Mouse (Mus musculus): ENCODE data around the gene Nfe2. TPM values are rescaled to one million over a fixed set of nuclear protein-coding genes. Genes with fewer than 3 reads are reported as not detected.

Nfe2 gene
- polyA plus RNA-seq, 1 experiment from 2014 or later, result 15.9 TPM

DNA sequence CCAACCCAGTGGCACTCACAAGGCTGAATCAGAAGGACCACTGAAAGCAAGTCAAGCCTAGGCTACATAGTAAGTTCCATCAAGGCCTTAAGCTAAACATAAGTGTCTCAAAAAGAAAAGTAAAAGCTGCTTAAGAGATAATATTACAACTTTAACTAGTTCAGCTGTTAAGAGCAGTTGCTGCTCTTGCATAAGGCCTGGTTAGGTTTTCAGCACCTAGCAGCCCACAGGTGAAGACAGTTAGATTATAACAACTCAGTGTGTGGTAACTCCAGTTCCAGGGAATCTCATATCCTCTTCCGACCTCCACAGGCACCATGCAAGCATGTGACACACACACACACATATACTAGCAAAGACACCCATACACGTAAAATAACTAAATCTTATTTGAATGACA is 30.6 kb downstream of the Nfe2 start:
- no peak for ATAC-seq (ENCODE audit: insufficient read depth, low FRiP score, low read depth)
- Histone ChIP-seq H3K4me2 (no peak overlapping the region; the same call in 1 of the 2 replicates), H3K4me3 (replicated peaks) (no peak overlapping the region), H3K27ac (peak overlapping the region; percentile 54), H3K27me3 (replicated peaks) (no peaks in the 10 kb centered on the region), H3K9me3 (no peaks in the 10 kb centered on the region), H3K36me3 (no peaks in the 10 kb centered on the region), H3K9ac (no peak overlapping the region), H3K4me1 (peaks cover 9% of the 10 kb centered on the region; the same call in 1 of the 2 replicates)
- WGBS, result 62% methylated on average over 2 of the region's 2 CpGs

- Histone ChIP-seq H3K36me3 (no peaks in the 10 kb centered on the region), H3K9ac (no peak overlapping the region), H3K4me3 (replicated peaks) (no peak overlapping the region), H3K27ac (peak overlapping the region; percentile 54), H3K9me3 (no peaks in the 10 kb centered on the region), H3K27me3 (replicated peaks) (no peaks in the 10 kb centered on the region), H3K4me1 (peaks cover 9% of the 10 kb centered on the region; the same call in 1 of the 2 replicates), H3K4me2 (no peak overlapping the region)
- ATAC-seq (ENCODE audit: insufficient read depth, low FRiP score, low read depth), result no peak
- 54% methylated on average over 3 of the region's 3 CpGs for WGBS
These were observed 31.2 kb downstream of the Nfe2 start for GRCm38 (mm10) chr15:103227022-103227421.

GRCm38 (mm10) chr15:103224161-103224560 is 34.0 kb downstream of the Nfe2 start:
- 90% methylated on average over 2 of the region's 2 CpGs for WGBS
- Histone ChIP-seq H3K9me3 (no peaks in the 10 kb centered on the region), H3K36me3 (no peaks in the 10 kb centered on the region), H3K4me2 (no peak overlapping the region), H3K27ac (no peak overlapping the region), H3K9ac (no peak overlapping the region), H3K4me3 (replicated peaks) (no peak overlapping the region), H3K27me3 (replicated peaks) (no peaks in the 10 kb centered on the region), H3K4me1 (peaks cover 14% of the 10 kb centered on the region; the same call in 1 of the 2 replicates)
- ATAC-seq (ENCODE audit: insufficient read depth, low FRiP score, low read depth), result no peak

GRCm38 (mm10) chr15:103221386-103221785 is 36.8 kb downstream of the Nfe2 start:
- peak overlapping the region; percentile 50; the same call in 1 of the 2 replicates for H3K27ac ChIP-seq
- WGBS, result 100% methylated on average over 1 of the region's 1 CpGs
- H3K4me2 ChIP-seq, result no peak overlapping the region
- H3K9ac ChIP-seq, result no peak overlapping the region
- H3K4me1 ChIP-seq, result peaks cover 14% of the 10 kb centered on the region; the same call in 1 of the 2 replicates
- no peaks in the 10 kb centered on the region for H3K36me3 ChIP-seq
- no peaks in the 10 kb centered on the region for H3K9me3 ChIP-seq
- no peak for ATAC-seq (ENCODE audit: insufficient read depth, low FRiP score, low read depth)
- H3K4me3 ChIP-seq (replicated peaks), result no peak overlapping the region
- H3K27me3 ChIP-seq (replicated peaks), result no peaks in the 10 kb centered on the region

GRCm38 (mm10) chr15:103220785-103221184 is 37.4 kb downstream of the Nfe2 start:
- no peak overlapping the region for H3K9ac ChIP-seq
- peak overlapping the region; percentile 50; the same call in 1 of the 2 replicates for H3K27ac ChIP-seq
- H3K36me3 ChIP-seq, result no peaks in the 10 kb centered on the region
- H3K4me2 ChIP-seq, result no peak overlapping the region
- peaks cover 19% of the 10 kb centered on the region for H3K4me1 ChIP-seq
- ATAC-seq (ENCODE audit: insufficient read depth, low FRiP score, low read depth), result no peak
- H3K4me3 ChIP-seq (replicated peaks), result no peak overlapping the region
- no peaks in the 10 kb centered on the region for H3K27me3 ChIP-seq (replicated peaks)
- H3K9me3 ChIP-seq, result no peaks in the 10 kb centered on the region
- WGBS, result 21% methylated on average over 3 of the region's 3 CpGs

GRCm38 (mm10) chr15:103216052-103216451 is 42.2 kb downstream of the Nfe2 start:
- no peak overlapping the region for H3K9ac ChIP-seq
- no peak overlapping the region; the same call in 1 of the 2 replicates for H3K4me3 ChIP-seq (replicated peaks)
- H3K36me3 ChIP-seq, result peaks cover 9% of the 10 kb centered on the region
- H3K4me2 ChIP-seq, result peak overlapping the region; percentile 55
- peak; percentile 29; the same call in 1 of the 2 replicates for ATAC-seq (ENCODE audit: insufficient read depth, low FRiP score, low read depth)
- peaks cover 20% of the 10 kb centered on the region for H3K4me1 ChIP-seq
- peak overlapping the region; percentile 92 for H3K27ac ChIP-seq
- H3K27me3 ChIP-seq (replicated peaks), result no peaks in the 10 kb centered on the region
- no peaks in the 10 kb centered on the region for H3K9me3 ChIP-seq
- WGBS, result 28% methylated on average over 2 of the region's 2 CpGs

- peak; percentile 91 for ATAC-seq (ENCODE audit: insufficient read depth, low FRiP score, low read depth)
- Histone ChIP-seq H3K4me2 (peak overlapping the region; percentile 55), H3K4me1 (peaks cover 16% of the 10 kb centered on the region), H3K4me3 (replicated peaks) (peak overlapping the region; percentile 41), H3K27me3 (replicated peaks) (no peaks in the 10 kb centered on the region), H3K9ac (peak overlapping the region; percentile 16; the same call in 1 of the 2 replicates), H3K9me3 (no peaks in the 10 kb centered on the region), H3K36me3 (peaks cover 17% of the 10 kb centered on the region), H3K27ac (peak overlapping the region; percentile 92)
- 1% methylated on average over 15 of the region's 15 CpGs for WGBS
These were observed 43.0 kb downstream of the Nfe2 start for GRCm38 (mm10) chr15:103214971-103215907.

DNA sequence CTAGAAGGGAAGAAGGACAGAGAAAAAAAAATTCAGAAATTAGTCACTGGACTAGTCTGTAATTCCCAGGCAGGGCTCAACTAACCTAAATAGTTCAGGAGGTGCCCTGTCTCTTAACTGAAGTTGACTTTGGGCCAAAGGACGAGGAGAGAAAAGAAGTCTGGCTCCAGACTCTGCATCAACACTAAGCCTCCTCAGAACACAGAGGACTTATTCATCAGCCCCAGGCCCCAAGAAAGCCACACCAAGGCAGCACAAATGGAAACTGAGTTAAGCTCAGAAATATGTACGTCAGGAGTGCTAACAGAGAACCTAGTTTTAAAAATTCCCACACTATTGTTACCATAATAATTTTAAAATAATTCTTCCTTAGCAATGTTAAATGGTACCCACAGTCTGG is 44.1 kb downstream of the Nfe2 start:
- ATAC-seq (ENCODE audit: insufficient read depth, low FRiP score, low read depth), result no peak
- H3K4me3 ChIP-seq (replicated peaks), result 0 out of 2 replicates have a peak overlapping the region, but pooled peaks have one; percentile 5
- WGBS, result 38% methylated on average over 2 of the region's 2 CpGs
- peaks cover 16% of the 10 kb centered on the region for H3K4me1 ChIP-seq
- no peaks in the 10 kb centered on the region for H3K9me3 ChIP-seq
- no peak overlapping the region for H3K9ac ChIP-seq
- H3K27ac ChIP-seq, result peak overlapping the region; percentile 33
- H3K4me2 ChIP-seq, result peak overlapping the region; percentile 14; the same call in 1 of the 2 replicates
- peaks cover 25% of the 10 kb centered on the region for H3K36me3 ChIP-seq
- H3K27me3 ChIP-seq (replicated peaks), result no peaks in the 10 kb centered on the region

DNA sequence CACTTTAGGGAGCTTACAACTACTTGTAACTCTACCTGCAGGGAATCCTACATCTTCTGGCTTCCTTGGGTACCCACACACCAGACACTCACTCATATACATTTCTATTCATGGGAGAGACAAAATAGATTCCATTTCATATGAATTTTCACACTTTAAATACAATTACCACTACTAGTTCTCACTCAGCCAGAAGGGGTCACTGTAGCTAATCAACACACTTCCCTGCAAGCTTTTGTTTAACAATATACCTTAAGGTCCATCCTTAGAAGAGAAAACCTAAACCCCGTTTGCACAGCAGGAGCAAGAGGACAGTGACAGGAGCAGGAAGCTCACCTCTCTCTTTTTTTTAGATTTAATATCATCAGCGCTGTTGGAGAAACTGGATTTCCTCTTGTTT is 53.0 kb downstream of the Nfe2 start:
- Histone ChIP-seq H3K4me2 (no peak overlapping the region), H3K36me3 (peaks cover 25% of the 10 kb centered on the region), H3K9ac (no peak overlapping the region), H3K27me3 (replicated peaks) (no peaks in the 10 kb centered on the region), H3K4me1 (no peaks in the 10 kb centered on the region), H3K4me3 (replicated peaks) (no peak overlapping the region), H3K9me3 (no peaks in the 10 kb centered on the region), H3K27ac (no peak overlapping the region)
- WGBS, result 50% methylated on average over 2 of the region's 2 CpGs
- ATAC-seq (ENCODE audit: insufficient read depth, low FRiP score, low read depth), result no peak

DNA sequence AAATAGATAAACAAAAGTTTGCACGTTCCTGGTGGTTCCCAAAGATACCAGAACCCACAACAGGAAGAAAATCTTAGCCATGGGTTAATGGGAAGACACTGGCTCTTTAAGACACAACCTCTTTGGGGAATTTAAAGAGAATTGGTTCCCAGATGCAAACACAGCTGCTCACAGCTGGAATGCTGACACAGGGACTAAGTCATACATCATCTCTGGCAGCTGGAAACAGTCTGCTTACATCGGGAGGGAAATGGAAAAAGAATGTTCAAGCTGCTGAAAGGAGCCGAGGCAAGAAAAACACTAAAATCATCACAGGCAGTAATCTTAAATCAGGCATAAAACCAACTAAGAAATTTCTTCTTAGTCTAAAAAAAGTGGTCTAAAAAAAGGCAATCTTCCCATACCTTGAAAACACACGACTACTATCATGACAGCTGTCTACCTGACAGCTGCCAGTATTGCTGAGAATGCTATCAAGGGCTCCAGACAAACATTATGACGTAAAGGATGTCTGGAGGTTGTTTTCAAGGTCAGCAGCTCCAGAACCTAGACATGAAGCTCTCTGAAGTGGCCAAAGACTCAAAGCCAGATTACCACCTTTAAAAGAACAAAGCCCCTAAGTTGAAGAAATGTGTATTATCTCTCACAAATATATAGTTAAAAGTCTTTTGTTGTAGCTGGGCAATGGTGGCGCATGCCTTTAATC is 56.0 kb downstream of the Nfe2 start:
- WGBS, result 31% methylated on average over 6 of the region's 6 CpGs
- no peaks in the 10 kb centered on the region for H3K9me3 ChIP-seq
- H3K4me1 ChIP-seq, result no peaks in the 10 kb centered on the region
- H3K4me3 ChIP-seq (replicated peaks), result no peak overlapping the region
- H3K27me3 ChIP-seq (replicated peaks), result no peaks in the 10 kb centered on the region
- peak; percentile 39; the same call in 1 of the 2 replicates for ATAC-seq (ENCODE audit: insufficient read depth, low FRiP score, low read depth)
- peak overlapping the region; percentile 76 for H3K27ac ChIP-seq
- H3K36me3 ChIP-seq, result peaks cover 28% of the 10 kb centered on the region
- H3K4me2 ChIP-seq, result no peak overlapping the region
- H3K9ac ChIP-seq, result no peak overlapping the region

Data from stomach, embryonic 15.5 days (tissue).